Mouse (Mus musculus): ENCODE data around the gene 2210016L21Rik. TPM values are rescaled to one million over a fixed set of nuclear protein-coding genes. Genes with fewer than 3 reads are reported as not detected.
A peak's percentile ranks its signal among the peaks of the same experiment; 100 is the strongest.

Gene 2210016L21Rik
- polyA plus RNA-seq, 1 experiment from 2014 or later, result 147 TPM

GRCm38 (mm10) chr5:114948891-114949290 lies 6.9 kb downstream of the 2210016L21Rik start:
- Histone ChIP-seq H3K4me1 (peaks cover 16% of the 10 kb centered on the region), H3K27ac (replicated peaks) (no peak overlapping the region; the same call in 1 of the 2 replicates), H3K9ac (replicated peaks) (no peak overlapping the region), H3K4me2 (no peak overlapping the region), H3K4me3 (replicated peaks) (no peak overlapping the region), H3K27me3 (replicated peaks) (no peaks in the 10 kb centered on the region), H3K36me3 (peaks cover 42% of the 10 kb centered on the region), H3K9me3 (replicated peaks) (no peaks in the 10 kb centered on the region)
- no peak for ATAC-seq (ENCODE audit: low FRiP score)
- 52% methylated on average over 6 of the region's 6 CpGs for WGBS

- H3K27ac ChIP-seq (replicated peaks), result no peak overlapping the region; the same call in 1 of the 2 replicates
- ATAC-seq (ENCODE audit: low FRiP score), result no peak
- WGBS, result 63% methylated on average over 5 of the region's 5 CpGs
- no peak overlapping the region for H3K9ac ChIP-seq (replicated peaks)
- no peaks in the 10 kb centered on the region for H3K27me3 ChIP-seq (replicated peaks)
- peaks cover 42% of the 10 kb centered on the region for H3K36me3 ChIP-seq
- no peak overlapping the region for H3K4me3 ChIP-seq (replicated peaks)
- H3K4me1 ChIP-seq, result peaks cover 13% of the 10 kb centered on the region; the same call in 1 of the 2 replicates
- H3K9me3 ChIP-seq (replicated peaks), result no peaks in the 10 kb centered on the region
- no peak overlapping the region for H3K4me2 ChIP-seq
These were observed 7.4 kb downstream of the 2210016L21Rik start for GRCm38 (mm10) chr5:114949316-114949715.

- WGBS, result 78% methylated on average over 9 of the region's 9 CpGs
- peaks cover 13% of the 10 kb centered on the region; the same call in 1 of the 2 replicates for H3K4me1 ChIP-seq
- no peak overlapping the region for H3K4me3 ChIP-seq (replicated peaks)
- no peak overlapping the region for H3K9ac ChIP-seq (replicated peaks)
- no peak overlapping the region for H3K27ac ChIP-seq (replicated peaks)
- ATAC-seq (ENCODE audit: low FRiP score), result no peak
- H3K27me3 ChIP-seq (replicated peaks), result no peaks in the 10 kb centered on the region
- H3K36me3 ChIP-seq, result peaks cover 42% of the 10 kb centered on the region
- H3K4me2 ChIP-seq, result no peak overlapping the region
- no peaks in the 10 kb centered on the region for H3K9me3 ChIP-seq (replicated peaks)
These were observed 7.9 kb downstream of the 2210016L21Rik start for GRCm38 (mm10) chr5:114949812-114950211.

- 72% methylated on average over 12 of the region's 12 CpGs for WGBS
- Histone ChIP-seq H3K36me3 (peaks cover 40% of the 10 kb centered on the region), H3K4me1 (peaks cover 13% of the 10 kb centered on the region; the same call in 1 of the 2 replicates), H3K4me3 (replicated peaks) (no peak overlapping the region), H3K27ac (replicated peaks) (no peak overlapping the region), H3K4me2 (no peak overlapping the region), H3K27me3 (replicated peaks) (no peaks in the 10 kb centered on the region), H3K9ac (replicated peaks) (no peak overlapping the region), H3K9me3 (replicated peaks) (no peaks in the 10 kb centered on the region)
- peak; percentile 25; the same call in 1 of the 2 replicates for ATAC-seq (ENCODE audit: low FRiP score)
These were observed 8.7 kb downstream of the 2210016L21Rik start for GRCm38 (mm10) chr5:114950669-114951068.

- WGBS, result 82% methylated on average over 21 of the region's 21 CpGs
- Histone ChIP-seq H3K4me1 (peaks cover 13% of the 10 kb centered on the region; the same call in 1 of the 2 replicates), H3K4me3 (replicated peaks) (no peak overlapping the region), H3K4me2 (no peak overlapping the region), H3K9ac (replicated peaks) (no peak overlapping the region), H3K27ac (replicated peaks) (no peak overlapping the region), H3K9me3 (replicated peaks) (no peaks in the 10 kb centered on the region), H3K27me3 (replicated peaks) (no peaks in the 10 kb centered on the region), H3K36me3 (peaks cover 33% of the 10 kb centered on the region)
- ATAC-seq (ENCODE audit: low FRiP score), result no peak
These were observed 9.4 kb downstream of the 2210016L21Rik start for GRCm38 (mm10) chr5:114951279-114951880.

GRCm38 (mm10) chr5:114953326-114953725 lies 11.4 kb downstream of the 2210016L21Rik start:
- Histone ChIP-seq H3K9ac (replicated peaks) (no peak overlapping the region), H3K4me1 (peaks cover 13% of the 10 kb centered on the region; the same call in 1 of the 2 replicates), H3K4me2 (no peak overlapping the region), H3K4me3 (replicated peaks) (no peak overlapping the region), H3K27me3 (replicated peaks) (no peaks in the 10 kb centered on the region), H3K36me3 (peaks cover 14% of the 10 kb centered on the region), H3K9me3 (replicated peaks) (no peaks in the 10 kb centered on the region), H3K27ac (replicated peaks) (no peak overlapping the region)
- 92% methylated on average over 14 of the region's 14 CpGs for WGBS
- no peak for ATAC-seq (ENCODE audit: low FRiP score)

GRCm38 (mm10) chr5:114958069-114958468 lies 16.1 kb downstream of the 2210016L21Rik start:
- no peak overlapping the region for H3K4me3 ChIP-seq (replicated peaks)
- 81% methylated on average over 5 of the region's 5 CpGs for WGBS
- H3K36me3 ChIP-seq, result no peaks in the 10 kb centered on the region
- no peak overlapping the region for H3K4me2 ChIP-seq
- H3K27ac ChIP-seq (replicated peaks), result no peak overlapping the region
- H3K9ac ChIP-seq (replicated peaks), result no peak overlapping the region
- no peaks in the 10 kb centered on the region for H3K4me1 ChIP-seq
- no peaks in the 10 kb centered on the region for H3K9me3 ChIP-seq (replicated peaks)
- no peaks in the 10 kb centered on the region for H3K27me3 ChIP-seq (replicated peaks)
- ATAC-seq (ENCODE audit: low FRiP score), result no peak

- Histone ChIP-seq H3K4me1 (no peaks in the 10 kb centered on the region), H3K9me3 (replicated peaks) (no peaks in the 10 kb centered on the region), H3K36me3 (no peaks in the 10 kb centered on the region), H3K9ac (replicated peaks) (no peak overlapping the region), H3K27me3 (replicated peaks) (no peaks in the 10 kb centered on the region), H3K27ac (replicated peaks) (no peak overlapping the region), H3K4me2 (no peak overlapping the region), H3K4me3 (replicated peaks) (no peak overlapping the region)
- WGBS, result 41% methylated on average over 4 of the region's 4 CpGs
- ATAC-seq (ENCODE audit: low FRiP score), result no peak
These were observed 19.8 kb downstream of the 2210016L21Rik start for GRCm38 (mm10) chr5:114961590-114962360.

GRCm38 (mm10) chr5:114964315-114964966 lies 22.5 kb downstream of the 2210016L21Rik start:
- Histone ChIP-seq H3K27me3 (replicated peaks) (peaks cover 5% of the 10 kb centered on the region; the same call in 1 of the 2 replicates), H3K27ac (replicated peaks) (no peak overlapping the region), H3K4me3 (replicated peaks) (no peak overlapping the region), H3K4me1 (peaks cover 15% of the 10 kb centered on the region; the same call in 1 of the 2 replicates), H3K4me2 (no peak overlapping the region), H3K9me3 (replicated peaks) (no peaks in the 10 kb centered on the region), H3K9ac (replicated peaks) (no peak overlapping the region), H3K36me3 (no peaks in the 10 kb centered on the region)
- 63% methylated on average over 7 of the region's 7 CpGs for WGBS
- ATAC-seq (ENCODE audit: low FRiP score), result no peak

- Histone ChIP-seq H3K4me3 (replicated peaks) (no peak overlapping the region), H3K9me3 (replicated peaks) (no peaks in the 10 kb centered on the region), H3K9ac (replicated peaks) (no peak overlapping the region), H3K4me1 (peaks cover 15% of the 10 kb centered on the region; the same call in 1 of the 2 replicates), H3K4me2 (no peak overlapping the region), H3K27me3 (replicated peaks) (peaks cover 5% of the 10 kb centered on the region; the same call in 1 of the 2 replicates), H3K36me3 (no peaks in the 10 kb centered on the region), H3K27ac (replicated peaks) (no peak overlapping the region)
- no peak for ATAC-seq (ENCODE audit: low FRiP score)
- WGBS, result 67% methylated on average over 17 of the region's 17 CpGs
These were observed 23.3 kb downstream of the 2210016L21Rik start for GRCm38 (mm10) chr5:114964967-114965898.

Measured in neural tube, embryonic 15.5 days (tissue).